In the genomic region with DNA sequence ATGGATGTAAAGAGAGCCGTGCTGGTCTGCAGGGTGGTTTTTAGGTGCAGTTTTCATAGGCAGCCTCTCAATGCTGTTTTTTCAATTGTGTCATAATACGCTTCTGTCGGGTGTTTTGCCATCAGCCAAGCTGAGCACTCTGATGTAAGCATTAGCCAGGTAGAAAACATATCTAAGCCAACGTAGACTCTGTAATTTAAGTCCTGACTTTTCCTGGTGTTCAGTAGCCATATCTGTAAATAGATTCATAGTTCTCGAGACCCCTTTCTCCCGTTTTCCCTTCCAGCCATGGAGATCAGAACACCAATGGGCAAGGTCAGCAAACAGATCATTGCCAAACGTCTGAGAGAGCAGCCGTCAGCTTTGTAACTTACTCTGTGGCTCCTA, we compare ENCODE assay signal across 31 mouse cellular contexts.
DNase-seq lines count a peak whose midpoint lies in the region; ATAC-seq and TF ChIP-seq lines count a peak whose summit lies in the region.
"Had no signal": no experiment of that assay in that cellular context is flagged by ENCODE, and none has a peak within 500 bp of the region (broad histone marks: within the 10 kb centered on the region; RNA-seq: fewer than 3 reads in every experiment).

No protein-coding gene starts in this region.

- peaks cover 31% of the 10 kb centered on the region for H3K4me1 ChIP-seq in liver, adult 2 months (ENCODE audit: control insufficient read depth, insufficient read depth, low read length)
- peaks cover 6% of the 10 kb centered on the region for H3K4me1 ChIP-seq in liver, embryonic 12.5 days
- peaks cover 14% of the 10 kb centered on the region; the same call in 1 of the 2 replicates for H3K4me1 ChIP-seq in midbrain, embryonic 16.5 days (ENCODE audit: control insufficient read depth, insufficient read depth, low read length)

- H3K9me3 ChIP-seq in liver, embryonic 12.5 days (replicated peaks): no peaks in the 10 kb centered on the region
- H3K9me3 ChIP-seq in midbrain, embryonic 16.5 days (replicated peaks; ENCODE audit: control insufficient read depth, low read length, poor library complexity, severe bottlenecking): no peaks in the 10 kb centered on the region
- H3K9me3 ChIP-seq: embryonic facial prominence, embryonic 12.5 days; forebrain, embryonic 10.5 days; heart, embryonic 13.5 days; kidney, embryonic 15.5 days; megakaryocyte, embryonic 14.5 days had no signal

- no peak overlapping the region for H3K4me3 ChIP-seq in liver, adult 2 months (ENCODE audit: insufficient read depth, low read depth, low read length)
- H3K4me3 ChIP-seq in liver, embryonic 12.5 days: no peak overlapping the region
- H3K4me3 ChIP-seq in midbrain, embryonic 16.5 days (ENCODE audit: low read depth, low read length): no peak overlapping the region
- H3K4me3 ChIP-seq: embryonic facial prominence, embryonic 12.5 days; forebrain, embryonic 10.5 days; heart, embryonic 13.5 days; kidney, embryonic 15.5 days; megakaryocyte, embryonic 14.5 days had no signal

- peak; percentile 73 for DNase-seq in heart, adult 11 months
- DNase-seq in heart, adult 8-10 months (ENCODE audit: low spot score): no peak
- peak; percentile 55 for DNase-seq in liver, adult 2 months (ENCODE audit: extremely low read depth, low read depth, low spot score)
- peak; percentile 26 for DNase-seq in forelimb bud, embryonic 11.5 days (ENCODE audit: low read depth, low spot score)
- DNase-seq in testis, postnatal 10 days (ENCODE audit: low spot score): no peak
- DNase-seq: adrenal gland, postnatal 10 days; cerebellum, adult 11 months; cerebellum, adult 9-10 months; cerebellum, postnatal 36 days; gastrocnemius, postnatal 10 days; heart, postnatal 10 days; kidney, adult 18-20 months; kidney, postnatal 25 days; lung, adult 18-20 months; lung, postnatal 4 days; right cerebral cortex, adult 18-20 months; spleen, adult 18-20 months; thymus, adult 2 months; thymus, postnatal 36 days had no signal

- H3K79me2 ChIP-seq in liver, adult 2 months (ENCODE audit: control insufficient read depth, insufficient read depth, low read length): peaks cover 42% of the 10 kb centered on the region

- H3K36me3 ChIP-seq in liver, adult 2 months (ENCODE audit: control insufficient read depth, insufficient read depth, low read length): no peaks in the 10 kb centered on the region
- H3K36me3 ChIP-seq in liver, embryonic 12.5 days: no peaks in the 10 kb centered on the region
- H3K36me3 ChIP-seq in midbrain, embryonic 16.5 days (ENCODE audit: control insufficient read depth, insufficient read depth, low read length): no peaks in the 10 kb centered on the region
- H3K36me3 ChIP-seq: embryonic facial prominence, embryonic 12.5 days; forebrain, embryonic 10.5 days; heart, embryonic 13.5 days; kidney, embryonic 15.5 days had no signal

- H3K9ac ChIP-seq in liver, adult 2 months (ENCODE audit: low read depth, low read length): no peak overlapping the region
- H3K9ac ChIP-seq in liver, embryonic 12.5 days: no peak overlapping the region
- H3K9ac ChIP-seq in midbrain, embryonic 16.5 days (ENCODE audit: low read depth, low read length): no peak overlapping the region
- H3K9ac ChIP-seq: embryonic facial prominence, embryonic 12.5 days; heart, embryonic 13.5 days; kidney, embryonic 15.5 days had no signal

- no peaks in the 10 kb centered on the region for H3K27me3 ChIP-seq in liver, adult 2 months (ENCODE audit: control insufficient read depth, insufficient read depth, low read length)
- H3K27me3 ChIP-seq in liver, embryonic 12.5 days (replicated peaks): peaks cover 58% of the 10 kb centered on the region
- peaks cover 3% of the 10 kb centered on the region; the same call in 1 of the 2 replicates for H3K27me3 ChIP-seq in midbrain, embryonic 16.5 days (ENCODE audit: control insufficient read depth, insufficient read depth, low read depth, low read length)
- H3K27me3 ChIP-seq: Patski had no signal

- no peak for ATAC-seq in liver, embryonic 12.5 days
- ATAC-seq in midbrain, embryonic 16.5 days: no peak
- ATAC-seq: forebrain, embryonic 16.5 days; lung, postnatal 0 days; Patski had no signal

- H3K4me2 ChIP-seq in liver, embryonic 12.5 days: no peak overlapping the region
- peak overlapping the region; percentile 32; the same call in 1 of the 2 replicates for H3K4me2 ChIP-seq in midbrain, embryonic 16.5 days (ENCODE audit: low read length)
- H3K4me2 ChIP-seq: heart, embryonic 13.5 days; kidney, embryonic 15.5 days; liver, embryonic 11.5 days had no signal

- WGBS in liver, adult 2 months: 27% methylated on average over 8 of the region's 8 CpGs
- WGBS in liver, embryonic 12.5 days (ENCODE audit: insufficient replicate concordance): 63% methylated on average over 8 of the region's 8 CpGs
- WGBS in midbrain, embryonic 16.5 days: 78% methylated on average over 8 of the region's 8 CpGs

- TF ChIP-seq CTCF in liver, adult 2 months (IDR thresholded peaks at IDR 0.05; ENCODE audit: low read depth, low read length): no peak

- TF ChIP-seq POLR2A in liver, adult 2 months (IDR thresholded peaks at IDR 0.05; ENCODE audit: extremely low read depth, insufficient read depth, low read length): no peak

- peak overlapping the region; percentile 27 for H3K27ac ChIP-seq in liver, adult 2 months (replicated peaks; ENCODE audit: insufficient read depth, low read depth, low read length)
- no peak overlapping the region for H3K27ac ChIP-seq in liver, embryonic 12.5 days
- H3K27ac ChIP-seq in midbrain, embryonic 16.5 days (ENCODE audit: low read length): no peak overlapping the region
- H3K27ac ChIP-seq: embryonic facial prominence, embryonic 12.5 days; heart, embryonic 13.5 days; kidney, embryonic 15.5 days; stomach, postnatal 0 days had no signal

Comparison
In these comparisons a context has a peak if more than half of its experiments do, and no peak if none do; other contexts are left out.
1. DNase-seq: peak in heart, adult 11 months (single experiment), liver, adult 2 months (single experiment) and forelimb bud, embryonic 11.5 days (single experiment); none in heart, adult 8-10 months (single experiment) and testis, postnatal 10 days (single experiment).